Mouse (Mus musculus) myocyte (in vitro differentiated cells): ENCODE measurements around the gene Dapk2. TPM values are rescaled to one million over a fixed set of nuclear protein-coding genes. Genes with fewer than 3 reads are reported as not detected.
A peak's percentile ranks its signal among the peaks of the same experiment; 100 is the strongest.

Experiments used
- H3K27me3 ChIP-seq: one replicate; pipeline ENCODE4 v1.6.1; 2011; ENCODE audit not compliant: control insufficient read depth, insufficient read depth, insufficient read length
- H3K36me3 ChIP-seq: one replicate; pipeline ENCODE4 v1.6.1; 2011; ENCODE audit not compliant: control insufficient read depth, insufficient read depth
- H3K4me2 ChIP-seq: one replicate; pipeline ENCODE4 v1.6.1; 2011; ENCODE audit warnings: low read depth, control low read depth
- H3K4me3 ChIP-seq: one replicate; pipeline ENCODE4 v1.5.1; 2011; ENCODE audit warnings: mild to moderate bottlenecking, control low read depth, moderate library complexity
- H3K79me2 ChIP-seq: one replicate; pipeline ENCODE4 v1.6.1; 2011; ENCODE audit not compliant: control insufficient read depth, insufficient read depth
- H3ac ChIP-seq: one replicate; pipeline ENCODE4 v1.6.1; 2011; ENCODE audit not compliant: control insufficient read depth, insufficient read length
- CEBPB ChIP-seq: IDR thresholded peaks from 2 replicates; pipeline ENCODE4 v1.6.1; 2011; ENCODE audit warnings: mild to moderate bottlenecking, moderate library complexity; ENCODE audit not compliant: poor library complexity, insufficient read depth, severe bottlenecking
- E2F4 ChIP-seq: IDR thresholded peaks from one replicate; pipeline ENCODE4 v1.6.1; 2011; ENCODE audit warnings: mild to moderate bottlenecking, control low read depth, moderate library complexity; ENCODE audit not compliant: insufficient read depth
- MAX ChIP-seq: IDR thresholded peaks from one replicate; pipeline ENCODE4 v1.6.1; 2011; ENCODE audit warnings: low read depth, mild to moderate bottlenecking, control low read depth
- MYOD1 ChIP-seq, 3 experiments: IDR thresholded peaks; one replicate each; pipeline ENCODE4 v1.6.1; 2011; ENCODE audit warnings: control low read depth in 2 of 3, low read depth in 2 of 3, mild to moderate bottlenecking in 2 of 3, moderate library complexity in 1 of 3; ENCODE audit not compliant: insufficient read length in 2 of 3, control insufficient read depth in 1 of 3
- MYOG ChIP-seq, 3 experiments: IDR thresholded peaks; one replicate each; pipeline ENCODE4 v1.6.1; 2011; ENCODE audit warnings: control low read depth in 2 of 3, low read depth in 2 of 3, mild to moderate bottlenecking in 2 of 3; ENCODE audit not compliant: insufficient read length in 2 of 3, control insufficient read depth in 1 of 3, insufficient read depth in 1 of 3
- POLR2A ChIP-seq: IDR thresholded peaks from one replicate; pipeline ENCODE4 v1.6.1; 2011; ENCODE audit warnings: low read depth, mild to moderate bottlenecking, control low read depth, moderate library complexity; ENCODE audit not compliant: insufficient read length
- POLR2AphosphoS2 ChIP-seq: IDR thresholded peaks from one replicate; pipeline ENCODE4 v1.6.1; 2011; ENCODE audit warnings: low read depth, control low read depth; ENCODE audit not compliant: insufficient read length
- REST ChIP-seq: IDR thresholded peaks from one replicate; pipeline ENCODE4 v1.6.1; 2011; ENCODE audit warnings: mild to moderate bottlenecking, control low read depth, moderate library complexity; ENCODE audit not compliant: insufficient read depth, insufficient read length
- SRF ChIP-seq: IDR thresholded peaks from one replicate; pipeline ENCODE4 v1.6.1; 2011; ENCODE audit warnings: low read depth; ENCODE audit not compliant: control insufficient read depth, insufficient read length
- TCF12 ChIP-seq: IDR thresholded peaks from one replicate; pipeline ENCODE4 v1.6.1; 2011; ENCODE audit warnings: mild to moderate bottlenecking, control low read depth; ENCODE audit not compliant: poor library complexity, insufficient read depth, severe bottlenecking
- TCF3 ChIP-seq: IDR thresholded peaks from one replicate; pipeline ENCODE4 v1.6.1; 2011; ENCODE audit warnings: low read depth, control low read depth; ENCODE audit not compliant: insufficient read length
- USF1 ChIP-seq: IDR thresholded peaks from one replicate; pipeline ENCODE4 v1.6.1; 2011; ENCODE audit warnings: low read depth, mild to moderate bottlenecking, control low read depth, moderate library complexity
- polyA plus RNA-seq: library from polyadenylated mRNA; unstranded; fragments of >200 nt; fragmentation: generic; extraction: Trizol; gene quantifications from one replicate; pipeline ENCODE4 v1.2.1, GENCODE M21; 2012; ENCODE audit warnings: missing spikeins

The Dapk2 gene
- polyA plus RNA-seq, 1 experiment = 51.3 TPM

DNA sequence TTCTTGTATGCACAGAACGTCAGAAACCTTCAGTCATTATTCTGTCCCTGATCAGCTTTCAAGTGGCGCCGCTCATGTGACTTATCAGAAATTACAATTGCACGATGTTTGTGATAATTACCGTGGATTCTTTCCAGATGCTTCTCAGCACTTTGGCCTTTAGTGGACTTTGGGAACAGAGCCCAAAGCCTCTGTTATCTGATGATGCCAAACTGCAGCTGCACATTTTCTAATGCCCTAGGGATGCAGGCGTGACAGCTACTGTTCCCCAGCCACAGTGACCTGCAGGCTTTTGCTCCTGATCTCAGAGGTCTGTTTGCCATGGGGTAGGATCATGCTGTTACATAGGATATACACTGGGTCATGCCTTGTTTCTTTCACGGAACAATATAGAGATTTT lies 127.9 kb downstream of the Dapk2 start:
- no peak for TF ChIP-seq SRF
- TF ChIP-seq MYOG (IDR thresholded peaks at IDR 0.05; ENCODE audit: control insufficient read depth in 1 of 3, insufficient read depth in 1 of 3, insufficient read length in 2 of 3, low read depth in 2 of 3) = no peak
- TF ChIP-seq TCF12 = no peak
- no peak for TF ChIP-seq POLR2A
- no peak for TF ChIP-seq REST
- TF ChIP-seq MYOD1 (IDR thresholded peaks at IDR 0.05; ENCODE audit: control insufficient read depth in 1 of 3, insufficient read length in 2 of 3, low read depth in 2 of 3) = peak in 1 of 3 experiments; percentile 57
- TF ChIP-seq MAX = no peak
- no peak for TF ChIP-seq E2F4
- peak; percentile 23 for TF ChIP-seq USF1
- no peak for TF ChIP-seq POLR2AphosphoS2
- TF ChIP-seq TCF3 = no peak
- Histone ChIP-seq H3K36me3 (no peaks in the 10 kb centered on the region), H3K4me2 (peak overlapping the region; percentile 36), H3K27me3 (no peaks in the 10 kb centered on the region), H3K79me2 (no peaks in the 10 kb centered on the region), H3ac (no peak overlapping the region), H3K4me3 (no peak overlapping the region)

DNA sequence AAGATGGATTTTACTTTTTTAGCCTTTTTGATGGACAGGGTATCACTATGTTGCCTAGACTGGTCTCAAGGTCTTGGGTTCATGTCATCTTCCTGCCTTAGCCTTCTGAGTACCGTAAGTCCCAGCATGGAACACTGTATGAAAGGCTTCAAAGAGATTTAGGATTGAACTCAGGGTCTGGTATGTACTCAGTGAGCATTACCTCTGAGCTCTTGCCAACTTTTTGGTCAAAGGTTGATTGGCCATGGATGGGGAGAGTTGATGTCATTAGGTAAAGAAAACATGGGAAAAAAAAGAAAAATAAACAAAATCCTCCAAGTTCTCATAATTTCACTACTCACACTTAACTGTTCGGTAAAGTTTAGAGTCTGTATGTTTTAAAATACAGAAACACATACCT lies 132.7 kb downstream of the Dapk2 start:
- TF ChIP-seq E2F4 (no peak), USF1 (no peak), MYOG (IDR thresholded peaks at IDR 0.05; ENCODE audit: control insufficient read depth in 1 of 3, insufficient read depth in 1 of 3, insufficient read length in 2 of 3, low read depth in 2 of 3) (no peak), MAX (no peak), TCF12 (no peak), MYOD1 (IDR thresholded peaks at IDR 0.05; ENCODE audit: control insufficient read depth in 1 of 3, insufficient read length in 2 of 3, low read depth in 2 of 3) (no peak), SRF (no peak), POLR2AphosphoS2 (no peak), REST (no peak), POLR2A (no peak), CEBPB (no peak)
- Histone ChIP-seq H3ac (no peak overlapping the region), H3K27me3 (no peaks in the 10 kb centered on the region), H3K79me2 (no peaks in the 10 kb centered on the region), H3K36me3 (no peaks in the 10 kb centered on the region), H3K4me3 (no peak overlapping the region), H3K4me2 (no peak overlapping the region)

DNA sequence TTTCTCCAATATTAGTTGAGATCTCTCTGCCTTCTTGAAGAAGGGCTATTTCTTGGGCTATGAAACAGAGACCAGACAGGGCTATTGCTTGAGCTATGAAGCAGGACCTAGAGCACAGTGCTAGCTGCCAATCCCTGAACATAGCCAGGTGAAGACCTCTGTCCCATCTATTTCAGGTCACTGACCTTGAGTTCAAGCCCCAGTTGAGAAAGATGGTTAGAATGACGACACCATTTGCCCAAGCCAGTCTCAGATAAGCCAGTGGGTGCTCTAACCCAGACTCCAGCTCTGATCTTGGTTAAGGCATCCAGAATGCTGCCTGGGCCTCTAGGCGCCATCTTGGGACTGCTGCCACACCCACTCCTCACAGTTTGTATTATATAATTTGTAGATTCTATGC lies 135.3 kb downstream of the Dapk2 start:
- Histone ChIP-seq H3K4me2 (no peak overlapping the region), H3K79me2 (no peaks in the 10 kb centered on the region), H3ac (no peak overlapping the region), H3K27me3 (no peaks in the 10 kb centered on the region), H3K4me3 (no peak overlapping the region), H3K36me3 (no peaks in the 10 kb centered on the region)
- no peak for TF ChIP-seq MYOG (IDR thresholded peaks at IDR 0.05; ENCODE audit: control insufficient read depth in 1 of 3, insufficient read depth in 1 of 3, insufficient read length in 2 of 3, low read depth in 2 of 3)
- no peak for TF ChIP-seq REST
- no peak for TF ChIP-seq MAX
- no peak for TF ChIP-seq SRF
- no peak for TF ChIP-seq TCF3
- no peak for TF ChIP-seq CEBPB
- no peak for TF ChIP-seq E2F4
- no peak for TF ChIP-seq POLR2A
- TF ChIP-seq POLR2AphosphoS2 = no peak
- no peak for TF ChIP-seq MYOD1 (IDR thresholded peaks at IDR 0.05; ENCODE audit: control insufficient read depth in 1 of 3, insufficient read length in 2 of 3, low read depth in 2 of 3)
- no peak for TF ChIP-seq USF1
- no peak for TF ChIP-seq TCF12

DNA sequence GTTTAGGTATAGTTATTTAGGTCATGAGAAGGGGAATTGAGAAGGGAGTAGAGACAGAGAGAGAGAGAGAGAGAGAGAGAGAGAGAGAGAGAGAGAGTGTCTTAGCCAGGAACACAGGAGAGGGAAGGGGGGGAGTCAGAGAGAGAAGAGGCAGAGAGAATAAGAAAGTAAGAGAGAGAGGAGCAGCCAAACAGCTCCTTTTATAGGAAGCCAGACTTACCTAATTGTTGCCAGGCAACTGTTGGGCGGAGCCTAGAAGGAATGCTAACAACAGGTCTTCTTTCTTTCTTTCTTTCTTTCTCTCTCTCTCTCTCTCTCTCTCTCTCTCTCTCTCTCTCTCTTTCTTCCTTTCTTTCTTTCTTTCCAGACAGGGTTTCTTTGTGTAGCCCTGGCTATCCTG lies 136.2 kb downstream of the Dapk2 start:
- no peaks in the 10 kb centered on the region for H3K79me2 ChIP-seq
- H3ac ChIP-seq = no peak overlapping the region

More for the DNA sequence above, 136.2 kb downstream of the Dapk2 start:
- TF ChIP-seq USF1 = no peak
- TF ChIP-seq POLR2A = no peak
- TF ChIP-seq SRF = no peak
- no peak for TF ChIP-seq MYOG (IDR thresholded peaks at IDR 0.05; ENCODE audit: control insufficient read depth in 1 of 3, insufficient read depth in 1 of 3, insufficient read length in 2 of 3, low read depth in 2 of 3)
- TF ChIP-seq TCF3 = no peak
- no peak for TF ChIP-seq CEBPB
- no peak for TF ChIP-seq REST
- Histone ChIP-seq H3K4me2 (no peak overlapping the region), H3K4me3 (no peak overlapping the region), H3K27me3 (no peaks in the 10 kb centered on the region), H3K36me3 (no peaks in the 10 kb centered on the region)
